Mouse (Mus musculus) small intestine, adult 2 months (tissue): Measurements from ENCODE around the gene Nadk2.

Experiments
- CTCF ChIP-seq: fragments of 200-500 bp; IDR thresholded peaks from 2 replicates; pipeline ENCODE4 v1.5.1; 2012; ENCODE audit warnings: low read depth, mild to moderate bottlenecking, control low read depth, inconsistent platforms, low read length, moderate library complexity, mixed read lengths; ENCODE audit not compliant: insufficient replicate concordance, insufficient read length; ENCODE audit errors: extremely low read depth
- POLR2A ChIP-seq: fragments of 200-500 bp; IDR thresholded peaks from 2 replicates; pipeline ENCODE4 v1.6.1; 2012; ENCODE audit warnings: low read depth, mild to moderate bottlenecking, control low read depth, inconsistent platforms, low read length, moderate library complexity

- no peak for TF ChIP-seq CTCF
- no peak for TF ChIP-seq POLR2A
These were observed 59.9 kb downstream of the Nadk2 start for GRCm38 (mm10) chr15:9130772-9131498.
